Mouse (Mus musculus) adrenal gland, postnatal 10 days (tissue): ENCODE results near the gene Bmp10. TPM values are rescaled to one million over a fixed set of nuclear protein-coding genes. Genes with fewer than 3 reads are reported as not detected.
"Not testable (repeated sequence)": the region's sequence is repeated elsewhere in the genome, so short reads cannot be mapped to it uniquely, and the experiment has no call there.

Experiments
- DNase-seq: peaks from one replicate; pipeline ENCODE4 v3.0.0; 2021; ENCODE audit warnings: mixed read lengths
- total RNA-seq, 2 experiments: library from RNA; stranded (reverse); gene quantifications; 2 replicates each; pipeline ENCODE4 v1.2.3; 2021

Gene Bmp10
- total RNA-seq, 2 experiments from 2014 or later, result 0.45 to 1.8 TPM

DNA sequence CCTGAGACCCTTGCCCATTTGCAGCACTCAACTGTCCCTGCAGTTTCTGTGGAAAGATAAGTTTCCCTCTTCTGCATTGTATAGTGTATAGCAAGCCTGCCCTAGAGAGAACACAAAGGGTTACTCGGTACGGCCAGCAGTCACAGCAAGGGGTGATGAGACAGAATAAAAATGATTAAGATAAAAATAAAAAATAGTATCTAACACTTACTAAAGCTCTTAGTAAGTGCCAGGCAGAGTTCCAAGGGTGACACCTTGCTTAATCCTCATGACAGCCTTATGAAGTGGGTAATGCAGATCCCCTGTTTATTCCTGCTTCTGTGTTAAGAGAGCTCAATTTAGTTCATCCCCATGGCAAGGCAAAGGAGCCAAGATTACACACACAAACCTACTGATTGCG, 20.7 kb downstream of the Bmp10 start:
- no peak for DNase-seq

DNA sequence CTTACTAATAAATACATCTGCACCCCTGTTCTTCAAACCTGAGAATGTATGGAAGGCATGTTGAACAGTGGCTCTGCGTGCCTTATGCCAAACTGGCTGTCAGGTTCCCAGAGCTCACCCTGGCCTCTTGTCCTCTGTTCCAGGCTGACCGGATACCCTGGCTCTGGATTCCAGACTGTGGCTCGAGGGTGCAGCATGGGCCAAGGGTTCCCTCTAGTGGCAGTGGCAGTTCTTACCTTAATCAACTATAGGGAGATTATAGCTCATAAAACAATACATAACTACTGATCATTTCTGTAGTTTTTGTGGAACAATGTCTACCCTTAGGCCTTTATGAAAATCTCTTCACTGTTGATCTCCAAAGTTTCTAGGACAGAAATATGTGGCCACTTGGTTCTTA, 22.2 kb downstream of the Bmp10 start:
- peak; percentile 76 for DNase-seq

DNA sequence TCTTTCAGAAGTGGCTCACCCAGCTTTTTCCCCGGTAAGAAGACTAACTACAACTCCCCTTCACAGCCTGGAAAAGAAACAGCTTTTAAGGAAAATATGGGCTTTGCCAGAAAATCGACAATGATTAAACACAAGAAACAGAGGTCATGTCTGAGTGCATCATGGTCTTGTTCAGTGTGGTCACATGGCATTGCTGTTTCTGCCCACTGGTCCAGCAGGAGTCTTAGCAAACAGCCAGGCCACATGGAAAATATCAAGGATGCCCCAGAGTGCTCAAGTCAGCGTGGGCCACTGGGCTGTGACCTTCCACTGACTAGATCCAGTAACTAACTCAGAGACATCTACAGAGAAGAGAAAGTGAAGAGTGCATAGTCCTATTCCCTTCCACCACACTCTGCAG, 23.0 kb downstream of the Bmp10 start:
- no peak for DNase-seq

DNA sequence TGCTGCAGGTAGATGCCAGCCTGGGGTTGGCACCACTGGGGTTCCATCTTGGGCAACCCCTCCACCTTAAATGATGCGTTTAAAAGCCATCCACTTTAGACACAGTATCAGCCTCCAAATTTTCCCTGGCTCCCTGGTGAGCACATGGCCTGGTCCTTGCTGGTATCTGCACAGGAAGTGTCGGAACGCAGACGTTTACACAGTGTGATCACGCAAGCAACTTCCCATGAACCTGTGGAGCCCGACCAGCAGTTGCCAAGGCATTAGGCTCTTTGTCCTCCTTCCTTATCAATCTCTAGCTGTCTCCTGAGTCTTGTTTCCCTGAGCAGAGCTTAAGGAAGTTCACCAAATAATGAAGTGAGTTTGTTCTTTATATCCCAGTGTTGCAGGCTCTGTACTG, 26.7 kb downstream of the Bmp10 start:
- no peak for DNase-seq

DNA sequence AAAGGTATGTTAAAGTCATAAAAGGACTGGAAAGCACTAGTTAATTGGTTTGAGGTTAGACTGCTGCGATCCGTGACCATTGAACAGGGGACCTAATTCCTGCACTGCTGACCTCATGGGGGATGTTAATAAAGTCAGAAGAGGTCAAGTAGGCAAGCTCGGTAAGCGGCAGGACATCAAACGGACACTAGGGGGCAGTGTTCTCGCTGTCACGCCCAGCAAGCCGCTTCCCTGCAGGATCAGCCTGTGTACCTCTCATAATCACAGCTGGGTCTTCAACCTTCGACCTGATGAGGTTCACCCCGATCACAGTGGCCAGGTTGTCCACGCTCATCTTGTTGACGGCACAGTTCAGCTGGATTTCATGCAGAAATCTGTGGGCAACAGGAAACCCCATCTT, 37.4 kb downstream of the Bmp10 start:
- DNase-seq, result peak; percentile 81

DNA sequence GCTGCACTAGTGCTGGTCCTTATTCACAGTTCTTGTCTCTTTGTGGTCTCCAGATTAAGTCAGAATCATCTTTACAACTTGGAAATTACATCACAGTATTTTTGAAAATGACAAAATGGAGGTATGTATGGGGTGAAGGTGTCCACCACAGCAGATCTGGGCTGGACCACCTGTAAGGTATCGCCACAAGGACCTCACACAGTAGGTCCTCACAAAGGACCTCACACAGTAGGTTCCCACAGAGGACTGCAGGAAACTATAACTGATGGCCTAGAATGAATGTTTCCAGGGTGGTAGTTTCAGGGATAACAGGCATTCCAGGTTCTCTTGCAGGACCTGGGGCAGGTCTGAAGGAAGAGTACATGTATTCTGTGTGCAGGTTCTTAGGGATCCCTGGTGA, 38.6 kb downstream of the Bmp10 start:
- DNase-seq, result no peak

DNA sequence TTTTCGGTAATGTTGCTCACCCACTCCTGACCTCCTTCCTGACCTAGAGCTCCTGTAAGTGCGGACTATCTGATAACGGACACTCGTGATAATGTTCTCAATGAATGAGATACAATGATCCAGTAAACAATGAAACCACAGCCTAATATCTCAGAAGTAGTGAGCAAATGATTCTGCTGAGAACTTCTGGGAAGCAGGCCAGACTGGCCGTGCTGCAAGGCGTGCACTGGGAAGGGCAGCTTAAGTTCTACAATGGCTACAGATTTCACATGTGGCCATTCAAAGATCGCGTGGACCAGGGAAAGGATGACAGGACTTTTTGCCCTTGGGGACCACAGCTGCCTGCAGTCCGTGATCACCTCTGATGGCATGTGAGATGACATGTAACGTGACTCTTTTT, 39.6 kb downstream of the Bmp10 start:
- DNase-seq, result peak; percentile 7

DNA sequence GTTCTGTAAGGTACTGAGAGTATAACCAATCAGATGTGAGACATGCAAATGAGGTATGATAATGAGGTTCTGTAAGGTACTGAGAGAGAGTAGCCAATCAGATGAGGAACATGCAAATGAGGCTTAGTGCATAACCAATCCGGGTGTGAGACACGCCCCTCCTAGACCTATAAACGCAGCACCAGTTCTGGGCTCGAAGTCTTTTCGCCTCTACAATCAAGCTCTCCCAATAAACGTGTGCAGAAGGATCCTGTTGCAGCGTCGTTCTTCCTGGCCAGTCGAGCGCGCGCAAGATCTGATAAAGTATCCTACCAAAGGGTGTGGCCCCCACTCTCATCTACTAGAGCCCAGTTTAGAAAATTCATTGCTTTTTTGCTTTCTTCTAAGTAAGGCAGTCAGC, 41.3 kb downstream of the Bmp10 start:
- not testable (repeated sequence) for DNase-seq

DNA sequence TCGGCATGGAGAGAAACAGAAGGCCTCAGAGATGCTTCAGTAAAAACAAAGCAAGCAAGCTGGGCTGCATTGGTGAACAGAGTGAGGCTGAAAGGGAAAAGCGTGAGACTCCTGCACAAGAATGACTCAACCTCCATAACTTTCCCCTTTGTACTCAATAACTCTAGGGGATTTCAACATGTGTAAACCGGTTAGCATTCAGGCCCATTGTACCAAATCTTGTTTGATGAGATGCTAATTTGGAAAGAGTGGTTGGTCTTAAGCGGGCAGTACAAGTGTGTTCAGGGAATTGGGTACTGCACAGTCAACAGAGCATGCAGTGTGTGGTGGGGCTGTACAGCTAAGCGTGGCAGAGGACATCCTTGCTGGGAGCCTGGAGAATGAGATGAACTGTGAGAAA, 46.4 kb downstream of the Bmp10 start:
- DNase-seq, result no peak

DNA sequence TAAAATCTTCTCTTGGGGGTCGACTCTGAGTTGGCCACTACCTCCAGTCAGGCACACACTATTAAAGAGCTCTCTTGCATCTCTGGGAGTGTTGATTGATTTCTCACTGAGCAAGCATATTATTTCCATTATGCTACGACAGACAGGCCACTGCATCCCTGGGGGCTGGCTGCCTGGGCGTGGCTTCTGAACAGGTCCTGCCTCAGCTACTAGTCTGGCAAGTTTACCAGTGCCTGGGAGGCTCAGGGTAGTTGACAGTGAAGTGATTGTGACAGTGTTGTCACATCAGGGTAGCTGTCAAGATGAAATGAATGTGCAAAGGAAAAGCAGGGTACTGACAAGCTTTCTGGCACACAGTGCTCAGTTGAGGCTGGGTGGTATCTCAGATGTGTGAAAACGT, 50.1 kb downstream of the Bmp10 start:
- DNase-seq, result no peak

DNA sequence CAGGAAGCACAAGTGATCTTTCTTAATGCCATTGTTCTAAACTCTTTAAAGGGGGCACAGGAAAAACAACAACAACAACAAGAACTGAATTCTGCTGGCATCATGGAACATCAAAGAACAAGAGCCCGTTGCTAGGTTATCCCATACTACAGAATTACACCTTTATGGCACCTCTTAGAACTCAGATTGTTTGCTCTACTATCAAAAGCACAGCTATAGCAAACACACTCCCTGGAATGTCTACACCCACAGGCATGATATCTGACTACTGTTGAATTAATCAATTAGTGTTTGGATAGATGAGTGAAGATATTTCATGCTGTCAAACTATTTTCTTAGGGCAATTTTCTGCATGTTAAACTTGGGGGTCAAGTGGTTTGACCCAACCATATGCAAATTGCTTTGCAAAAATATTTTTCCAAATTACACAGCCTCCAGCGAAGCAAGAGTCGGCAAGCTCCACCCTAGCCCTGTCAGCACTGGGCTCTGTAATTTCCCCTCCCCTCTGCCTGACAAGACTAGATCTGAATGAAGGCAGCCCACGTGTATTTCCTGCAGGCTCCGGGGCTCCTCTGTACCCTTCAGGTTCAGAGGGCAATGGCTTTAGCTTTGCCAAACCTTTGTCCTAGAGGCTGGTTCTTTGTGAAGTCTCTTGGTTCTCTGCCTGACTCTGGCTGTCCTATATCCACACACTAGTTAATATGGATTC, 50.7 kb downstream of the Bmp10 start:
- DNase-seq, result no peak

DNA sequence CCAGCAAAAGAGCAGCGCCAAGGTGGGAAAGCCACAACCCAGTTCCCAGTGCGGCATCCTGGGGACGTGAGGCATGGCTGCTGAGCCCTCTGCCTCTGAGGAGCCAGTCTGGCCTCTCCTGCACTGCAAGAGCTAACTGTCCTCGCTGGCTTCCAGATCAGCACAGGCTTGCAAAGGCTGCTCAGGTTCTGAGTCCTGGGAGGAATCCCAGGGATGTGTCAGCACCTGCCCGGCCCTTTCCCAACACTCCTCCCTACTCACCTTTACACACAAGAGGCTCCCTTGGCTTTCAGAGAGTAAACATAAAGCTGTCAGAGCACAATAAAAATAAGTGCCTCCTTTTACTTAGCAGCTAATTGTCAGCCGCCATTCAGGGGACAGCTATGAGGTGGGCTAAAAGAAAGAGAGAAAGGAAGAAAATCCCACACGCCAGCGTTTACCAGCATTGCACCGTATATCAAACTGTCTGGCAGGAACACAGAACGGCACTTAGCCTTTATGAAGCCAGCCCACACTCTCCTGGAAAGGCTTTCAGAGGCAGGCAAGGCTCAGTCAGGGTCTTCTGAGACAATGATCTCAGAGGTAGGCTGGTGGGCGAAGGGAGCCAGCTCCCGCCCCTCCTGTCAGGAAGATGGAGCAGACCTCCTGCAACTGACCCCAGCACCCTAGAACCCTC, 54.6 kb downstream of the Bmp10 start:
- no peak for DNase-seq

DNA sequence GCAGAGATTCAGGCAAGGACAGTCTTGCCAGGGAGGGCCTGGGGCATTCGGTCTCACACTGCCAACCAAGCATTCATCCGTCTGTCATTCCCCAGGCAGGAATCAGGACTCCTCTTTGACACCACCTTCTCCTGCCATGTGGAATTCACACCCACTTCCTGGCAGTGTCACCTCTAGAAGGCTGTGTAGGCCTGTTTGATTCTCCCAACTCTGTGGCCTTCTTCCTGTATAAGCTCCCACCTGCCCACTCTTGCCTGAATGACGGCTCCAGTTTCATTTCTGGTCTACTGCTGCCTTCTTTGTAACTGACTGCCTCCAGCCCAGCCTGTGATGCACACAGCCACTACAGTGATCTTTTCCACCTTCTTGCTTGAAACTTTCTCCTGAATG, 55.1 kb downstream of the Bmp10 start:
- DNase-seq, result no peak

DNA sequence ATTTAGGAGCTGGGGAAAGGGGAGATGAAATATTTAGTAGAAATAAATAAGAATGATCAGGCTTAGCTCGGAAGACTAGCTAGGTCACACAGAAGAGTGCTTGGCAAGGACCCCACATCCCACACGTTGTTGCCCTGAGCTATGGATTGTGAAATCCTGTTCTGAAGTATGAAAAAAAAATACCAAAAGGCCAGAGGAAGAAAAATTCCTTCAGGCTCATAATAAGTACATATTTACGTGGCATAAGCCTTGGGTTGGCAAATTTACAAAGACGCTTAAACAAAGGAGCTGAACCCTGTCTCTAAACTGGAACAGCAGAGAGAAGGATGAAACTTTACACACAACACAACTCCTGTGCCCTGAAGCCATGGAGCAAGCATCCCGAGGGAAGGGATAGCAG, 56.0 kb downstream of the Bmp10 start:
- DNase-seq, result no peak

Other genes with a start within 250 kb of the Bmp10 start
- gene Antxr1, start 93.2 kb upstream of the Bmp10 start, total RNA-seq, result 10 to 100 TPM; 29.4 to 34.9 TPM
- gene Gkn1, start 78.1 kb upstream of the Bmp10 start, total RNA-seq, result not detected
- gene Gkn2, start 55.6 kb upstream of the Bmp10 start, total RNA-seq, result not detected
- gene Gkn3, start 40.1 kb upstream of the Bmp10 start, total RNA-seq, result under 1 TPM; 0.82 to 0.84 TPM
- gene Arhgap25, start 104.3 kb downstream of the Bmp10 start, total RNA-seq, result 1 to 10 TPM; 7.5 to 8.3 TPM
- gene Prokr1, start 161.7 kb downstream of the Bmp10 start, total RNA-seq, result 1 to 10 TPM in 1 of 2 experiments, under 1 TPM in 1; 0.57 to 1.3 TPM
- 1 to 10 TPM; 6.1 to 7.4 TPM for gene Aplf, start 243.2 kb downstream of the Bmp10 start, total RNA-seq